Mouse (Mus musculus): Measurements from ENCODE around the gene Spryd3. TPM values are rescaled to one million over a fixed set of nuclear protein-coding genes. Genes with fewer than 3 reads are reported as not detected.
"Not testable (repeated sequence)": the region's sequence is repeated elsewhere in the genome, so short reads cannot be mapped to it uniquely, and the experiment has no call there.

The Spryd3 gene
- polyA plus RNA-seq, 1 experiment from 2014 or later, result 31.7 TPM

DNA sequence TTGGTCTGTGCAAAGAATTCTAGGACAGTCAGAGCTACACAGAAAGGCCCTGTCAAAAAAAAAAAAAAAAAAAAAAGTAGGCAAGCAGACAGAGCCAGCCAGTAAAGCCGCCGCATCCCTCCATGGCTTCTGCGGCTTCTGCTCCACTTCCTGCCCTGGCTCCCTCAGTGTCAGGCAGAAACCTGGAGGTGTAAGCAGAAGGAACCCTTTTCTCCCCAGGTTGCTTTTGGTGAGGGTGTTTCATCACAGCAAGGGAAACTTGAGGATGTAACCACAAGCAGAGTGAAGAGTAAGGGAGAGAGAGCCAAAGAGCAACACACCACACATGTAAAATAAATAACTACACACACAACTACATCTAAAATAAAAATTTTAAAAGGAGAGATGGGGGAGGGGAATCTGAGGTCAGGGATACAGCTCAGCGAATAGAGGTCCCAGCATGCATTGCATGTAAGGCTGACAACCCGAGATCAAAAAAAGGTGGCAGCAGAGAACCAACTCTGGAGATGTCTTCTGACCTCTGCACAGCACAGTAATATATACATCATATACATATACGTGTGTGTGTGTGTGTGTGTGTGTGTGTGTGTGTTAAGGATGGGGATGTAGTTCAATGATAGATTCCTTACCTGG lies 29.6 kb upstream of the Spryd3 start:
- H3K4me1 ChIP-seq, result peaks cover 14% of the 10 kb centered on the region
- 0 out of 2 replicates have a peak overlapping the region, but pooled peaks have one; percentile 14 for H3K27ac ChIP-seq (replicated peaks)
- 33% methylated on average over 6 of the region's 6 CpGs for WGBS
- H3K9ac ChIP-seq, result no peak overlapping the region
- no peaks in the 10 kb centered on the region for H3K36me3 ChIP-seq
- ATAC-seq (ENCODE audit: insufficient number of reproducible peaks, low FRiP score, low TSS enrichment, low read depth), result no peak
- H3K9me3 ChIP-seq (replicated peaks), result no peaks in the 10 kb centered on the region
- H3K27me3 ChIP-seq, result no peaks in the 10 kb centered on the region
- H3K4me3 ChIP-seq (replicated peaks), result no peak overlapping the region
- H3K4me2 ChIP-seq (replicated peaks), result no peak overlapping the region

- Histone ChIP-seq H3K9me3 (replicated peaks) (no peaks in the 10 kb centered on the region), H3K4me3 (replicated peaks) (no peak overlapping the region), H3K27ac (replicated peaks) (no peak overlapping the region), H3K9ac (no peak overlapping the region), H3K27me3 (no peaks in the 10 kb centered on the region), H3K4me2 (replicated peaks) (no peak overlapping the region), H3K4me1 (peaks cover 11% of the 10 kb centered on the region), H3K36me3 (no peaks in the 10 kb centered on the region)
- ATAC-seq (ENCODE audit: insufficient number of reproducible peaks, low FRiP score, low TSS enrichment, low read depth), result no peak
- 57% methylated on average over 3 of the region's 3 CpGs for WGBS
Measured at GRCm38 (mm10) chr15:102163900-102164693, 28.1 kb upstream of the Spryd3 start.

DNA sequence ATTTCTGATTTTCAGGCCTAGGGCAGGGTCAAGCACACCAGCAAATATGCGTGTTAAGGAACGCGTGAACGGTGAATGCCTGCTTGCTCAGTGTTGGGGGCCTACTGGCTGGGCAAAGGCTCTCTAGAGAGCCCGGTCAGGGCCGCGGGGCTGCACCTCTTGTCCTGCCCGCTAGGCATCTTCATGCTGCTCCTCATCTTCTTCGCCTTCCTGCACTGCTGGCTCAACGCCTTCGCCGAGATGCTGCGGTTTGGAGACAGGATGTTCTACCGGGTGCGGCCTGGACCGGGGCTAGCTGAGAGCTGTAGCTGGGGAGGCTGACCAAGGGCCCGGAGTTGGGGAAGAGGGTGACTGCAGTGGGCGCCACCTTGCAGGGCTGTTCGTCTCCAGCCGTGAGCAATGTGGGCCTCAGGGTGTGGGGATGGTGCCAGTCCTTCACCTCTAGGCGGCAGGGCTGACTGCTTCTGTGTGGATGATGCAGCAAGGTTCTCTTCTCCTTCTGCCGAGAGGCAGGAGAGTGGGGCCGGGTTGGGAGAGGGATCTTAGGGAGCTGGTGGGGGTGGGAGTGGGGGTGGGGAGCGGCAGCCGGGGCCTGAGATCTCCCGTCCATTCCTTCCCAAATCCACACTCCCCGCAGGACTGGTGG lies 24.5 kb upstream of the Spryd3 start:
- H3K9me3 ChIP-seq (replicated peaks), result no peaks in the 10 kb centered on the region
- no peak for ATAC-seq (ENCODE audit: insufficient number of reproducible peaks, low FRiP score, low TSS enrichment, low read depth)
- no peak overlapping the region for H3K27ac ChIP-seq (replicated peaks)

GRCm38 (mm10) chr15:102156836-102157235 lies 20.8 kb upstream of the Spryd3 start:
- Histone ChIP-seq H3K4me3 (replicated peaks) (no peak overlapping the region), H3K9ac (no peak overlapping the region), H3K4me1 (no peaks in the 10 kb centered on the region; the same call in 1 of the 2 replicates), H3K9me3 (replicated peaks) (no peaks in the 10 kb centered on the region), H3K36me3 (no peaks in the 10 kb centered on the region), H3K4me2 (replicated peaks) (no peak overlapping the region), H3K27me3 (no peaks in the 10 kb centered on the region), H3K27ac (replicated peaks) (no peak overlapping the region)
- WGBS, result 37% methylated on average over 20 of the region's 20 CpGs
- ATAC-seq (ENCODE audit: insufficient number of reproducible peaks, low FRiP score, low TSS enrichment, low read depth), result no peak

More for the DNA sequence above, 24.5 kb upstream of the Spryd3 start:
- Histone ChIP-seq H3K4me3 (replicated peaks) (no peak overlapping the region), H3K36me3 (no peaks in the 10 kb centered on the region), H3K4me1 (no peaks in the 10 kb centered on the region; the same call in 1 of the 2 replicates), H3K4me2 (replicated peaks) (no peak overlapping the region), H3K9ac (no peak overlapping the region), H3K27me3 (no peaks in the 10 kb centered on the region)
- 65% methylated on average over 27 of the region's 27 CpGs for WGBS

- not testable (repeated sequence) for H3K27ac ChIP-seq (replicated peaks); H3K4me1 ChIP-seq; H3K9me3 ChIP-seq (replicated peaks); H3K36me3 ChIP-seq; H3K4me2 ChIP-seq (replicated peaks); H3K4me3 ChIP-seq (replicated peaks); H3K9ac ChIP-seq; ATAC-seq (ENCODE audit: insufficient number of reproducible peaks, low FRiP score, low TSS enrichment, low read depth); H3K27me3 ChIP-seq
- 93% methylated on average over 6 of the region's 6 CpGs for whole genome bisulfite sequencing
Measured at GRCm38 (mm10) chr15:102155006-102155405, 19.0 kb upstream of the Spryd3 start.

GRCm38 (mm10) chr15:102152646-102153045 lies 16.6 kb upstream of the Spryd3 start:
- peaks cover 4% of the 10 kb centered on the region; the same call in 1 of the 2 replicates for H3K4me1 ChIP-seq
- H3K27me3 ChIP-seq, result no peaks in the 10 kb centered on the region
- H3K27ac ChIP-seq (replicated peaks), result no peak overlapping the region
- H3K9me3 ChIP-seq (replicated peaks), result no peaks in the 10 kb centered on the region
- no peak overlapping the region for H3K4me3 ChIP-seq (replicated peaks)
- no peaks in the 10 kb centered on the region for H3K36me3 ChIP-seq
- 30% methylated on average over 4 of the region's 4 CpGs for WGBS
- no peak overlapping the region for H3K4me2 ChIP-seq (replicated peaks)
- no peak for ATAC-seq (ENCODE audit: insufficient number of reproducible peaks, low FRiP score, low TSS enrichment, low read depth)
- no peak overlapping the region for H3K9ac ChIP-seq

GRCm38 (mm10) chr15:102150301-102151135 lies 14.5 kb upstream of the Spryd3 start, which contains the start of gene Soat2:
Gene Soat2 (plus strand): TSS chr15:102150526.
- no peak within 1 kb of the TSS for H3K4me3 ChIP-seq (replicated peaks)
- no peak within 1 kb of the TSS for H3K9ac ChIP-seq
- 46% methylated on average over 20 of the region's 20 CpGs for WGBS
- no peaks in the 10 kb centered on the region for H3K9me3 ChIP-seq (replicated peaks)
- peaks cover 4% of the 10 kb centered on the region for H3K27me3 ChIP-seq
- no peak for ATAC-seq (ENCODE audit: insufficient number of reproducible peaks, low FRiP score, low TSS enrichment, low read depth)
- H3K4me1 ChIP-seq, result peaks cover 9% of the 10 kb centered on the region; the same call in 1 of the 2 replicates
- no peak within 1 kb of the TSS for H3K27ac ChIP-seq (replicated peaks)
- H3K36me3 ChIP-seq, result no peaks in the 10 kb centered on the region
- no peak within 1 kb of the TSS for H3K4me2 ChIP-seq (replicated peaks)

- WGBS, result 66% methylated on average over 4 of the region's 4 CpGs
- ATAC-seq (ENCODE audit: insufficient number of reproducible peaks, low FRiP score, low TSS enrichment, low read depth), result no peak
- Histone ChIP-seq H3K36me3 (no peaks in the 10 kb centered on the region), H3K9me3 (replicated peaks) (no peaks in the 10 kb centered on the region), H3K9ac (no peak overlapping the region), H3K27me3 (peaks cover 14% of the 10 kb centered on the region), H3K4me2 (replicated peaks) (no peak overlapping the region), H3K4me1 (peaks cover 18% of the 10 kb centered on the region), H3K4me3 (replicated peaks) (no peak overlapping the region), H3K27ac (replicated peaks) (no peak overlapping the region)
Measured at GRCm38 (mm10) chr15:102149561-102149960, 13.5 kb upstream of the Spryd3 start.

GRCm38 (mm10) chr15:102147674-102148402 lies 11.8 kb upstream of the Spryd3 start:
- peaks cover 35% of the 10 kb centered on the region for H3K4me1 ChIP-seq
- WGBS, result 60% methylated on average over 16 of the region's 16 CpGs
- H3K9ac ChIP-seq, result no peak overlapping the region
- H3K27me3 ChIP-seq, result peaks cover 18% of the 10 kb centered on the region
- H3K27ac ChIP-seq (replicated peaks), result no peak overlapping the region
- no peak overlapping the region for H3K4me3 ChIP-seq (replicated peaks)
- H3K36me3 ChIP-seq, result no peaks in the 10 kb centered on the region
- no peak overlapping the region for H3K4me2 ChIP-seq (replicated peaks)
- no peak for ATAC-seq (ENCODE audit: insufficient number of reproducible peaks, low FRiP score, low TSS enrichment, low read depth)
- no peaks in the 10 kb centered on the region for H3K9me3 ChIP-seq (replicated peaks)

- 4% methylated on average over 1 of the region's 1 CpGs for WGBS
- Histone ChIP-seq H3K27me3 (peaks cover 21% of the 10 kb centered on the region), H3K4me2 (replicated peaks) (no peak overlapping the region), H3K9me3 (replicated peaks) (no peaks in the 10 kb centered on the region), H3K36me3 (no peaks in the 10 kb centered on the region), H3K4me1 (peaks cover 37% of the 10 kb centered on the region), H3K27ac (replicated peaks) (no peak overlapping the region), H3K9ac (no peak overlapping the region), H3K4me3 (replicated peaks) (no peak overlapping the region)
- ATAC-seq (ENCODE audit: insufficient number of reproducible peaks, low FRiP score, low TSS enrichment, low read depth), result no peak
Measured at GRCm38 (mm10) chr15:102146882-102147281, 10.8 kb upstream of the Spryd3 start.
